Mouse (Mus musculus) myocyte (in vitro differentiated cells): Measurements from ENCODE around the gene Best1. TPM values are rescaled to one million over a fixed set of nuclear protein-coding genes. Genes with fewer than 3 reads are reported as not detected.

Source experiments
- H3K27me3 ChIP-seq: one replicate; pipeline ENCODE4 v1.6.1; 2011; ENCODE audit not compliant: control insufficient read depth, insufficient read depth, insufficient read length
- H3K36me3 ChIP-seq: one replicate; pipeline ENCODE4 v1.6.1; 2011; ENCODE audit not compliant: control insufficient read depth, insufficient read depth
- H3K4me2 ChIP-seq: one replicate; pipeline ENCODE4 v1.6.1; 2011; ENCODE audit warnings: low read depth, control low read depth
- H3K4me3 ChIP-seq: one replicate; pipeline ENCODE4 v1.5.1; 2011; ENCODE audit warnings: mild to moderate bottlenecking, control low read depth, moderate library complexity
- H3K79me2 ChIP-seq: one replicate; pipeline ENCODE4 v1.6.1; 2011; ENCODE audit not compliant: control insufficient read depth, insufficient read depth
- H3ac ChIP-seq: one replicate; pipeline ENCODE4 v1.6.1; 2011; ENCODE audit not compliant: control insufficient read depth, insufficient read length
- CEBPB ChIP-seq: IDR thresholded peaks from 2 replicates; pipeline ENCODE4 v1.6.1; 2011; ENCODE audit warnings: mild to moderate bottlenecking, moderate library complexity; ENCODE audit not compliant: poor library complexity, insufficient read depth, severe bottlenecking
- E2F4 ChIP-seq: IDR thresholded peaks from one replicate; pipeline ENCODE4 v1.6.1; 2011; ENCODE audit warnings: mild to moderate bottlenecking, control low read depth, moderate library complexity; ENCODE audit not compliant: insufficient read depth
- MAX ChIP-seq: IDR thresholded peaks from one replicate; pipeline ENCODE4 v1.6.1; 2011; ENCODE audit warnings: low read depth, mild to moderate bottlenecking, control low read depth
- MYOD1 ChIP-seq, 3 experiments: IDR thresholded peaks; one replicate each; pipeline ENCODE4 v1.6.1; 2011; ENCODE audit warnings: control low read depth in 2 of 3, low read depth in 2 of 3, mild to moderate bottlenecking in 2 of 3, moderate library complexity in 1 of 3; ENCODE audit not compliant: insufficient read length in 2 of 3, control insufficient read depth in 1 of 3
- MYOG ChIP-seq, 3 experiments: IDR thresholded peaks; one replicate each; pipeline ENCODE4 v1.6.1; 2011; ENCODE audit warnings: control low read depth in 2 of 3, low read depth in 2 of 3, mild to moderate bottlenecking in 2 of 3; ENCODE audit not compliant: insufficient read length in 2 of 3, control insufficient read depth in 1 of 3, insufficient read depth in 1 of 3
- POLR2A ChIP-seq: IDR thresholded peaks from one replicate; pipeline ENCODE4 v1.6.1; 2011; ENCODE audit warnings: low read depth, mild to moderate bottlenecking, control low read depth, moderate library complexity; ENCODE audit not compliant: insufficient read length
- POLR2AphosphoS2 ChIP-seq: IDR thresholded peaks from one replicate; pipeline ENCODE4 v1.6.1; 2011; ENCODE audit warnings: low read depth, control low read depth; ENCODE audit not compliant: insufficient read length
- REST ChIP-seq: IDR thresholded peaks from one replicate; pipeline ENCODE4 v1.6.1; 2011; ENCODE audit warnings: mild to moderate bottlenecking, control low read depth, moderate library complexity; ENCODE audit not compliant: insufficient read depth, insufficient read length
- SRF ChIP-seq: IDR thresholded peaks from one replicate; pipeline ENCODE4 v1.6.1; 2011; ENCODE audit warnings: low read depth; ENCODE audit not compliant: control insufficient read depth, insufficient read length
- TCF12 ChIP-seq: IDR thresholded peaks from one replicate; pipeline ENCODE4 v1.6.1; 2011; ENCODE audit warnings: mild to moderate bottlenecking, control low read depth; ENCODE audit not compliant: poor library complexity, insufficient read depth, severe bottlenecking
- TCF3 ChIP-seq: IDR thresholded peaks from one replicate; pipeline ENCODE4 v1.6.1; 2011; ENCODE audit warnings: low read depth, control low read depth; ENCODE audit not compliant: insufficient read length
- USF1 ChIP-seq: IDR thresholded peaks from one replicate; pipeline ENCODE4 v1.6.1; 2011; ENCODE audit warnings: low read depth, mild to moderate bottlenecking, control low read depth, moderate library complexity
- polyA plus RNA-seq: library from polyadenylated mRNA; unstranded; fragments of >200 nt; fragmentation: generic; extraction: Trizol; gene quantifications from one replicate; pipeline ENCODE4 v1.2.1, GENCODE M21; 2012; ENCODE audit warnings: missing spikeins

Best1 gene
- polyA plus RNA-seq, 1 experiment, result 6.6 TPM

DNA sequence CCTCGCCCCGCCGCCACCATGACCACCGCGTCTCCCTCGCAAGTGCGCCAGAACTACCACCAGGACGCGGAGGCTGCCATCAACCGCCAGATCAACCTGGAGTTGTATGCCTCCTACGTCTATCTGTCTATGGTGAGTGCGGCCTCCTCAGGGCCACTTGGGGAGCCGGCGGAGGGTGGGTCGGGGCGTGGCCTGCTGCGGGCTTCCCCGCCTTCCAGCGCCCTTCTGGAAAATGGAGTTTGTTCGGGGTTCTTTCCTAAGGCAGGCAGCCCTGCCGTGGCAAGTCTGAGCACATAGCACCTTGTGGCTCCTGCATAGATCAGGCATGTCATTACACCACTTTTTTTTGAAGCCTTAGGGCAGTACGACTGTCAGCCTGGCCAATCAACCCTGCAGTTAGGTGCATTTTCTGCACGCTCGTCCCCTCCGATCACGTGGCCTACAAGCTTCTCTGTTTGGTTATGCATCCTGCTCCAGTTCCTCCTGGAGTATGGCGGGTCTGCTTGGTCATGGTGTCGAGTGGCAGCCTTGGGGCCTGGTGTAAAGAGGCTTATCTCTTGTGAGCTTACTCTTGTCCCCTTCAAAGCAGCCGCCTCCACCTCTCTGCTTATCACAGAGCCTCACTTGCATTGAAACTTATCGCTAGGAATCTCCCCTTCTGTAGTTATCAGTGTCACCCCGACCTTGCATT lies 18.4 kb downstream of the Best1 start:
- H3ac ChIP-seq, result peak overlapping the region; percentile 69
- H3K36me3 ChIP-seq, result peaks cover 27% of the 10 kb centered on the region
- TF ChIP-seq SRF (peak; percentile 19), POLR2AphosphoS2 (peak; percentile 83), TCF3 (no peak), USF1 (peak; percentile 90), MYOG (IDR thresholded peaks at IDR 0.05; ENCODE audit: control insufficient read depth in 1 of 3, insufficient read depth in 1 of 3, insufficient read length in 2 of 3, low read depth in 2 of 3) (peak in 1 of 3 experiments; percentile 5), POLR2A (peak; percentile 23), TCF12 (no peak), E2F4 (no peak), MYOD1 (IDR thresholded peaks at IDR 0.05; ENCODE audit: control insufficient read depth in 1 of 3, insufficient read length in 2 of 3, low read depth in 2 of 3) (no peak)
- H3K4me3 ChIP-seq, result peak overlapping the region; percentile 74
- no peaks in the 10 kb centered on the region for H3K27me3 ChIP-seq
- H3K4me2 ChIP-seq, result peak overlapping the region; percentile 92
- peaks cover 23% of the 10 kb centered on the region for H3K79me2 ChIP-seq

DNA sequence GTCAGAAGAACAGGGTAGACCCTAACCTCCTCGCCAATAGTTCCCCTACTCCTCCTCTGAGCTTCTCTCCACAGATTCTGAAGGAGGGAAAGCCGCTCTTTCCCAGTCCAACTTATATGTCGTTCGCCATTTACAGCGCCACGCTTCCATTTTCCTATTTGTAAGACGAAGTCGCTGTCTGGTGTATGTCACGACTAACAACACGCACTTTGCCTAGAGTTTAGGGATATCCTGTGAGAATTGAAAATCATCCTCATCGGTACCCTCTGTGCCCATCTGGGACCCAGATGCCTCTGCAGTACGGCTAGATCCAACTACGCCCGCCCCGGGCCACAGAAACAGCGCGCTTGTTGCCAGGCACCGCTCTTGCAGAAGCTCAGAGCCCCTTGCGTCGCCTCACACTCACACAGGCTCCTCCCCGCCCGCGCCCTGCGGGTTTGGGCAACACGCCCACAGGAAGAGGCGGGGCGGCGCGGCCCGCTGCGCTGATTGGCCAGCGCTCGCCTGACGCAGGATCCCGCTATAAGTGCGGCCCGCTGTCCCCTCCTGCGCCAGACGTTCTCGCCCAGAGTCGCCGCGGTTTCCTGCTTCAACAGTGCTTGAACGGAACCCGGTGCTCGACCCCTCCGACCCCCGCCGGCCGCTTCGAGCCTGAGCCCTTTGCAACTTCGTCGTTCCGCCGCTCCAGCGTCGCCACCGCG lies 19.1 kb downstream of the Best1 start:
- TF ChIP-seq REST (no peak), POLR2AphosphoS2 (peak; percentile 93), SRF (peak; percentile 72), CEBPB (0 out of 2 replicates have a peak, but pooled peaks have one; percentile 14), TCF3 (no peak), USF1 (no peak), E2F4 (no peak), TCF12 (no peak), POLR2A (peak; percentile 94), MYOD1 (IDR thresholded peaks at IDR 0.05; ENCODE audit: control insufficient read depth in 1 of 3, insufficient read length in 2 of 3, low read depth in 2 of 3) (peak in 1 of 3 experiments; percentile 41), MYOG (IDR thresholded peaks at IDR 0.05; ENCODE audit: control insufficient read depth in 1 of 3, insufficient read depth in 1 of 3, insufficient read length in 2 of 3, low read depth in 2 of 3) (no peak), MAX (no peak)
- H3K4me2 ChIP-seq, result peak overlapping the region; percentile 87
- H3K36me3 ChIP-seq, result peaks cover 27% of the 10 kb centered on the region

DNA sequence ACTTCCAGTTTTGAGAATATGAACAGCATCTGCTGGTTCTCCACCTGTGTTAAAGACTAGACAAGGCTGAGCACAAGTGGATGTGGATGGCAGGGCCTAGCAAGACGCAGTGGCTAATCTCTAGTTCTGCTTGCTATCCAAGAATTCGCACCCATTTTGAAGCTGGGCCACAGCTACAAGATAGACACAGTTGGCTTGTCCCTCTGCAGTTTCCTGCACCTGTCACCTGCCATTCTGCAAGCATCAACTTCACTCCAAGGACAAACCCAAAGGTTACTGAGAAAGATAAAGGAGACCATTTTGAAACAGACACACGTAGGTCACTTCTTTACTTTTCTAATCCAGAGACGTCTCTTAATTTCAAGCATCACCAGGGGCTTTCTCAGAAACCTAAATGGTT lies 19.8 kb downstream of the Best1 start:
- peaks cover 27% of the 10 kb centered on the region for H3K36me3 ChIP-seq
- H3K4me2 ChIP-seq, result peak overlapping the region; percentile 87
- H3K79me2 ChIP-seq, result peaks cover 23% of the 10 kb centered on the region
- peak overlapping the region; percentile 69 for H3ac ChIP-seq
- H3K4me3 ChIP-seq, result peak overlapping the region; percentile 74
- H3K27me3 ChIP-seq, result no peaks in the 10 kb centered on the region
- TF ChIP-seq USF1 (no peak), POLR2A (no peak), MYOD1 (IDR thresholded peaks at IDR 0.05; ENCODE audit: control insufficient read depth in 1 of 3, insufficient read length in 2 of 3, low read depth in 2 of 3) (peak; percentile 32 to 76 (median 67)), MYOG (IDR thresholded peaks at IDR 0.05; ENCODE audit: control insufficient read depth in 1 of 3, insufficient read depth in 1 of 3, insufficient read length in 2 of 3, low read depth in 2 of 3) (peak in 1 of 3 experiments; percentile 10)

More for the DNA sequence above, 19.1 kb downstream of the Best1 start:
- H3K4me3 ChIP-seq, result peak overlapping the region; percentile 74
- H3K79me2 ChIP-seq, result peaks cover 23% of the 10 kb centered on the region
- no peaks in the 10 kb centered on the region for H3K27me3 ChIP-seq
- H3ac ChIP-seq, result peak overlapping the region; percentile 69

DNA sequence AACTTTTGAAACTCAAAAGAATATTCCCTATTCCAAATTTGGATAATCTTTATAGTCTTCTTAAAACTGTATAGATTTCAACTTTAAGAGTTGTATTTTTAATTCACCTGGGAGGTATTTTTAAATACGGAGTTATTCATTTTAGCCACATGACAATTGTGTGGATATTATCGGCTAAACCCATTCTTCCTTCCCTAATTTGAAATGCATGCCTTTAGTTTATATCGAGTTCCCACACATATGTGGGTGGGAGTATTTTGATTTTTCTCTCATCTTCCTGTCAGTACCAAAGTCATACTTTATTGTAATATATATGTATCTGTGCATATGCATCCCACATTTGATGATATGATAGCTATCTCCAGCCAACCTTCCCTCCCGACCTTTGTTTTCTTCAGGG lies 21.2 kb downstream of the Best1 start, which contains the start of gene Fth1:
Fth1 (plus strand) TSS at position 341 of the 400 bp plus-strand sequence.
- H3K79me2 ChIP-seq, result peaks cover 23% of the 10 kb centered on the region
- H3K36me3 ChIP-seq, result peaks cover 16% of the 10 kb centered on the region
- peak within 1 kb of the TSS; percentile 87 for H3K4me2 ChIP-seq
- H3K27me3 ChIP-seq, result no peaks in the 10 kb centered on the region
- TF ChIP-seq REST (no peak), POLR2A (no peak), SRF (no peak)
- no peak within 1 kb of the TSS for H3K4me3 ChIP-seq
- H3ac ChIP-seq, result no peak within 1 kb of the TSS

DNA sequence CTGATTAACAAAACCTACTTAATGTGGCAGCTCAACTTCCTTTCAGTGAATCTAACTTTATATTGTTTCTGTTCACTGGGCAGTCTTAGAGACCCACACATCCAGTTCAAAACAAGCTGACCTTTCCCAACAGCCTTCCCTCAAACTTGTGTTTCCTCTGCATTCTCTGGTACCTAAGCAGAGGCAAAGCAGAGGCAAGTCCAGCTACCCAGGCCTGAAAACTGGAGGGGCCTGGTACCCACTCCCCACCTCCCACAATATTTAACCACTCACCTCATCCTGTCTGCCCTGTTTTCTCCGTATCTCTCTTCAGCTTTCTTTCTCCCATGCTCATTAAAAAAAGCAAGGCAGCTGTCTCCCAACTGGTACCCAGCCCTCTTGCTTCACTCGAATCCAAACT lies 22.3 kb downstream of the Best1 start:
- Histone ChIP-seq H3K36me3 (peaks cover 5% of the 10 kb centered on the region), H3K27me3 (no peaks in the 10 kb centered on the region), H3K79me2 (peaks cover 15% of the 10 kb centered on the region), H3K4me3 (no peak overlapping the region), H3ac (no peak overlapping the region), H3K4me2 (peak overlapping the region; percentile 65)
- TF ChIP-seq MAX (no peak), E2F4 (no peak)
